Mouse (Mus musculus): ENCODE results near the gene Chd1. TPM values are rescaled to one million over a fixed set of nuclear protein-coding genes. Genes with fewer than 3 reads are reported as not detected.

The Chd1 gene
- 10.9 and 12.0 TPM in 2 replicates for polyA plus RNA-seq (2012; rRNA removed)

DNA sequence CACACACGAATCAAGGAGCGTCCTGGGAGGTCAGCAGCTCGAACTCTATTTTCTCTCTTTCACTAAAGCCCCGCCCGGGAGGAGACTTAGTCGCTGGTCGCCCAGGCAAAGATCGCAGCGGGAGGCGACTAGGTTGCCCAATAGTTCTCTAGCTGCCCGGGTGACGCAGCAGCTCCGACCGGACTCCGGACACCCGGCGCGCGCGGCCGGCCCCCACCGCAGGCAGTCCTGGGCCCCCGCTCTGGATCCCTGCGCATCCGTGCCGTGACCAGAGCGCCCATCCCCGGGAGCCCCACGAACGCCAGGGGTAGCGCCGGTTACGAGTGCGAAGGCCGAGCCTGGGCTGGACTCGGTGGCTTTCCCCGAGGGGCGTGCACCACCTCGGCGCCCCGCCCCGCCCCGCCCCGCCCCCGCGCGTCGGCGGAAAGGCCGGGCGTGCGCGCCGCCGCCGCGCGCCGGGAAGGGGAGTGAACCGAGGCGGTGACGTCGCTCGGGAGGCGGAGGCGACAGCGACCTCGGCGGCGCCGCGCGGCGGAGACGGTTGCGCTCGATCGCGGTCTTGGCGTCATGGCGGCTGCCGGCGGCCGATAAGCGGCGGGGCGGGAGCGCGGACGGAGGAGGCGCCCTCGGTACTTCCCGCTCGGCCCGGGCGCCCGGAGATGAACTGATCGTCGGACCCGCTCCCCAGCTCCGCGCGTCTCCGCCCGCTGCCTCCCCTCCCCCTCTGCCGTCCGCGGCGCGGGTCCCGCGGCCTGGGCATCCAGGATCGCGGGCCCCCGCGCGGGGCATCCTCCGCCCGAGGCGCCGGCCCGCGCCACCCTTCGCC lies at the start of gene Chd1:
Gene Chd1, plus strand, starts transcription at position 493 of the 826 bp plus-strand sequence.

Other genes with a start within 250 kb of the Chd1 start
- 161 and 168 TPM in 2 replicates for gene Psmb1, start 205.2 kb upstream of the Chd1 start, polyA plus RNA-seq (2012; rRNA removed)
- gene Tbp, start 205.1 kb upstream of the Chd1 start, polyA plus RNA-seq (2012; rRNA removed) = 85.6 and 92.7 TPM in 2 replicates
- 35.9 and 38.8 TPM in 2 replicates for gene Pdcd2, start 177.7 kb upstream of the Chd1 start, polyA plus RNA-seq (2012; rRNA removed)
- gene Prdm9, start 140.6 kb upstream of the Chd1 start, polyA plus RNA-seq (2012; rRNA removed) = 4.1 TPM in 2 replicates
- 115 and 124 TPM in 2 replicates for gene Rgmb, start 126.1 kb downstream of the Chd1 start, polyA plus RNA-seq (2012; rRNA removed)